Mouse (Mus musculus) right cerebral cortex, postnatal 10 days (tissue): ENCODE measurements around the gene Gdpd3.
"Not testable (repeated sequence)": the region's sequence is repeated elsewhere in the genome, so short reads cannot be mapped to it uniquely, and the experiment has no call there.

ENCODE experiments used
- DNase-seq, 2 experiments: peaks; one replicate each; pipeline ENCODE4 v3.0.0; 2021; ENCODE audit warnings: low spot score in 2 of 2

The Gdpd3 gene

DNA sequence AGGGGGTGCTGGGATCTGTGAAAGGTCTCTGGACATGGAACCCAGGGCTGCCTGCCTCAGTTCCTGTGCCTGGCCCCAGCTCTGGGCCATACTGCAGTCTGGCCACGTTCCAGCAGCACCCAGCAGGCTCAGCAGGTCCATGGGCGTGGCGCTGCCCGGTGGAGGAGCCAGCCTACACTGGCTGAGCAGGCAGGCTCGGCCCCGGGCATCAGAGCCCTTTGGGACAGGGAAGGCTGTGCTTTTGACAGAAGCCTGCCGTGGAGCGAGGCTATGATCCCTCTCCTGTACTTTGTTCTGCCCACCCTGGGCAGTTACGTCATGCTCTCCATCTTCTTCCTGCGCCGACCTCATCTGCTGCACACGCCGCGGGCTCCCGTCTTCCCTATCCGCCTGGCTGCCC is at the start of gene Gdpd3:
Gene Gdpd3, plus strand, starts transcription at position 134 of the 400 bp plus-strand sequence.
- no peak for DNase-seq

DNA sequence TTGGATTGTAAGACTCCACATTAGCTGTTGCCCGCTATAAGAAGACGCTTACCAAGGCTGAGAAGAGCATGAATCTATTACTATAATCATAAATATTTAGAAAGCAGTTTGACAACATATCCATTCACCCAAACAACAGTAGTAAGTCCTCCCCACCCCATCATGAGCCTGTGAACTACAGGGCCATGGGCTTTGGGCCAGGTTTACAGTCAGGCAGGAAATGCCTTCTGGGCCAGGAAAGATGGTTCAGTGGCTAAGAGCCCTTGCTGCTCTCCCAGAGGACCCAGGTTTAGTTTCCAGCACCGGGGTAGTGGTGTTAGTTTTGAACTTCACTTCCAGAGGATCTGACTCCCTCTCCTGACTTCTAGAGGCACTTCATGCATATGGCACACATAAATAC is 48.6 kb upstream of the Gdpd3 start:
- DNase-seq: no peak

DNA sequence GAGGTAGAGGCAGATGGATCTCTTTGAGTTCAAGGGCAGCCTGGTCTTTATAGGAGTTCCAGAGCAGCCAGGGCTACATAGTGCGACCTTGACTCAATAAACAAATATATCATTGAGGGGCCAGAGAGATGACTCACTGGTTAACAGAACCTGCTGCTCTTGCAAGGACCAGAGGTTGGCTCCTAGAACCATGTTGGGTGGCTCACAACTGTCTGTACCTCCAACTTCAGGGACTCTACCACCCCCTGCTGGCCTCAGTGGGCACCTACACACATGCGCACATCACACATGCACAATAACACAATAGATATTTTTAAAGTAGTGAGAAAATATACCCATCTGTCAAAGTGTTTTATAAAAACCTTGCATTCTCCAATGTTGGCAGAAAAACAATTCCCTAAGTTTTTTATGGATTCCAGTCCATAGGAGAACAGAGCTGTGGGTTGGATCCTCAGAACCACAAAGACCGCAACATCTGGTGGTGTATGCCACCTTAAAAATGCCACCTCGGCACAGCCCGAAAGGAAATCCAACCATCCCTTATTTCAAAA is 47.3 kb upstream of the Gdpd3 start:
- DNase-seq: peak in 1 of 2 experiments; percentile 55

DNA sequence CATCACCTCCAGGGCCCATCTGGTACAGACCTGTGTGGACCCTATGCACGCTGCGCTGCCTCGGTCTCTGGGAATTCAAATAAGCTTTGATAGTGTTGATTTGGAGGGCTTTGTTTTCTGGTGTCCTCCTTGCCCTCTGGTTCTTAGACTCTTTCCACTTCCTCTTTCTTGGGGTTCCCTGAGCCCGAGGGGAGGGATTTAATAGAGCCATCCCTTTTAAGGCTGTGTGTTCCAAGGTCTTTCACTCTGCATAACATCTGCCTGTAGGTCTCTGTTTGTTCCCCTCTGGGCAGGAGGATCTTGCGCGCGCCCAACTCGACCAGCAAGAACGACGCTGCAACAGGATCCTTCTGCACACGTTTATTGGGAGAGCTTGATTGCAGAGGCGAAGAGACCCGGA is 44.5 kb upstream of the Gdpd3 start:
- no peak for DNase-seq

DNA sequence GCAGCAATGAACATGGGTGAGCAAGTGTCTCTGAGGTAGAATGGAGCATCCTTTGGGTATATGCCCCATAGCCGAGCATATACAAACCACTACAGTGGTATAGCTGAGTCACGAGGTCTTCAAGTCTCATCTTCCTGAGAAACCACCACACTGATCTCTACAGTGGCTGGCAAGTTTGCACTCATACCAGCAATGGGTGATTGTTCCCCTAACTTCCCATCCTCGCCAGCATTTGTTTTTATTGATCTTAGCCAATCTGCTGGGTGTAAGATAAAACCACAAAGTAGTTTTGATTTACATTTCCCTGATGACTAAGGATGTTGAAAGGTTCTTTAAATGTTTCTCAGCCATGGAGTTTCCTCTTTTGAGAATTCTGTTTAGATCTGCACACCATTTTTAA is 41.1 kb upstream of the Gdpd3 start:
- DNase-seq: no peak

DNA sequence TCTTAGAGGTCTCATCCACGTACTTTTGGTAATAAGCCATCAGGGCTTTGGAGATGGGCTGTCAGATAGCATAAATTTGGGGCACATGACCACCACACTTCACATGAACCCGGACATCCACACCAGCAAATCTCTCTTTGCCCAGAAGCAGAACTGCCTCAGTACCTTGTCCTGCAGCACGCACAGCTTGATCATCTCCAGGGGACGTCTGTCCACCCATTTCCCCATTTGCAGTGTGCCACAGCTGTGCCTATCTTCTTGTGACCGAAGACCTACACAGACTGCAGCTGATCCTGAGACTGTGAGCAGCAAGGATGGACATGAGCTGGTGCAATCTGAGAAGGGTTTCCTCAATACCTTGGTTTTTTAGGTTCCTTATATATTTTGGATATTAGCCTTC is 40.5 kb upstream of the Gdpd3 start:
- no peak for DNase-seq

DNA sequence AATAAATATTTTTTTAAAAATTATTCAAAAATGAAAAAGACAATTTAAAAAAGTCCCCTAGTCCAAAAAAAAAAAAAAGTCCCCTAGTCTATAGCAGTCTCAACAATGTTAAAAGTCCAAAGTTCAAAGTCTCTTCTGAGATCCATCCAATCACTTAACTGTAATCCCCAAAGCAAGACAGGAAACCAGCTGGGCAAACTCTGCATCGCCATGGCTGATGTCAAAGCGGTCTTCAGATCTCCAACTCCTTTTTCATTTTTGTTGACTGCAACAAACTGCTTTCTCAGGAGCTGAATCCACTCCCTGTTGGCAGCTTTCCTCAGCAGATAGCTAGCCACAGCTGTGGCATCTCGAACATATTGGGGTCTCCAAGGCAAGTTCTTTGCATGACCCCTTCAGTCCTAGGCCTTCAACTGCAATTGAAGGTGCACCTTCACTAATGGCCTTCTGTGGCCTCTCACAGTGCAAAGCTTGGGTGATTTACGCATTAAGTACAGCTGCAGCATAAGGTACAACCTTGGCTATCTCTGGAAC is 35.8 kb upstream of the Gdpd3 start:
- not testable (repeated sequence) for DNase-seq

DNA sequence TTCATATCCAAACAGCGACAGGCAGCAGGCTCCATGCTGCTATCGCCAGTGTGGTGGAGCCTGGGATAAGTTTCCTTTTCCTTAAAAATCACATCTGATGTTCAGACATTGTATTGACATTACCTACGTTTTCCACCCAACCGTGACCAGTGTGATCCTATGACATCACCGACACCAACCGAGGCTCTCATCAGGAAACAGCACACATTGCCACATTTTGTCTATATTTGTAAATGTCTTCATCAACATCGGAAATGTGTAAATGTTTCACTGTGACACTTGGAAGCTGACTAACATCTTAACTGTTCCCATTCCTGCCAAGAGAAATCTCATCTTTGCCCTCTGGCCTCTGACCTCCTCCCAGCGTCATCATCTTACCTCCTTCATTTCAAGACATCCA is 30.0 kb upstream of the Gdpd3 start:
- no peak for DNase-seq

DNA sequence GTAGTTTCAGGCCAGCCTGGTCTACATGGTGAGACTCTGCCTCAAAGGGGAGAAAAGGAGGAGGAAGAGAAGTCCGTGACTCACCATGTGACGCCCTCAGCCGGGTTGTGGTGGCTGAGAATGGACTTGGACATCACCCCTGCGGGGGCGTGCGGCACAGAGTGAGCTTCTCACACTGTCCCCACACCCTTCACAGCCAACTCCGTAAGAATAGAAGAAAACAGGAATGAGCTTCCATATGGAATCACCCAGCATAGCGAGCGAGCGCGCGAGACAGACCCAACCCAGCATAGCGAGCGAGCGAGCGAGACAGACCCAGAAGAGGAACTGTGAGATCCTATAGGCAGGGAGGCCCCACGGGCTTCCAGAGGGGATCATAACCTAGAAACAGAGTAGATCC is 26.6 kb upstream of the Gdpd3 start:
- peak; percentile 62 to 76 for DNase-seq

DNA sequence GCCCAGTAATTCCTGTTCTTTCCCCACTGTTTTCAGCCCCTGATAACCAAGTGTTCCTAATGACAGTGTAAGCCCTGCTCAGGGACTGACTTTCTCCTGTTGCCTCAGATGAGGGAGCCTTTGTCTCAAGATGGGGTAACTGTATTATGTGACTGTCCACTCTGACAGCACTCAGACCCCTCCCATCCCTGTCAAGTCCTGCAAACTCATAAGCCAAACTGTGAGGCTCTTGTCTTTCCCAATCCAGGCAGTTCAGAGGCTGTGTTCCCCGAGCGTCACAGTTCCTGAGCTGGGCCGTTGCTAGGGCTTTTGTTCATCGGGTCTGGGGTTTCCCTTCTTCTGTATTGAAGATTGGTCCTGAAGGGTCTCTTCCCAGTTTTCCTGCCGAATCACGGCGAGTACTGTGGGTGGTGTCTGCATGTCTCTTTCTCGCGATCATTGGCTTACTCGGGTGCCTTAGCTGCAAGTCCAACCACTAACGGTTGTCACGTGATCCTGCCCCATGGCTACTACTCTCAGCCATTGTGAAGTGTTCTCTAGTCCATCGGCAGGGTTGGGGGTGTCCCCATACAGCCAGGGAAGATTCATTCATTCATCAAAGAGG is 25.9 kb upstream of the Gdpd3 start:
- DNase-seq: peak in 1 of 2 experiments; percentile 28

DNA sequence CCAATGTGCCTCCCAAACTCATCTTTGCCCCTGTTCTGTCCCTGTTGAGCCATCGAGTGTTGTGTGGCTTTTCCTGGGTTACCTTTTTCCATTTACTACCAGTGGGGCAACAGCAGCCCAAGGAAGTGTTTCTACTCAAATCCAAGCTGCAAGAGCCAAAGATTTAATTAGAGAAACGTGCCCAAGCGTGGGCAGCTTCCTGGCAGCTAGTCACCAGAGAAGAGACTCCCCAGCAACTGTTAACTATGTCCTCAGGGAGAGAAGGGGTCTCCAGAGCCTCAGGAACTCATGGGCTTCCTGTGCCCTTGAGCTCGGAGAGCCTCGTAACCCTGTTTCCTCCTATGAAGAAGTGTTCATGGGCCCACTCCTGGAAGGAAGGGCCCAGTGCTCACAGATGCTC is 25.2 kb upstream of the Gdpd3 start:
- DNase-seq: peak; percentile 50 to 51

DNA sequence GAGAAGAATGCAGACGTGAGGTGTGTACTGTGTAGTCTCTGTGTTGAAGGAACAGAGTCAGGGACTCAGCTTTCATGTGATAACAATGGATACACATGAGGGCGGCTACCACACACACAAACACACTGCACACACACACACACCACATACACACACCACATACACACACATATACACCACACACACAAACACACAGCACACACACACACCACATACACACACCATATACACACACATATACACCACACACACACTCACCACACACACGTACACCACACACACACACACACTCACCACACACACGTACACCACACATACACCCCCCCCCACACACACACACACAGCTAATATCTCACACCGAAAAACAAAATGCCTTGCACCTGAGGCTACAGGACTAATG is 24.7 kb upstream of the Gdpd3 start:
- no peak for DNase-seq

DNA sequence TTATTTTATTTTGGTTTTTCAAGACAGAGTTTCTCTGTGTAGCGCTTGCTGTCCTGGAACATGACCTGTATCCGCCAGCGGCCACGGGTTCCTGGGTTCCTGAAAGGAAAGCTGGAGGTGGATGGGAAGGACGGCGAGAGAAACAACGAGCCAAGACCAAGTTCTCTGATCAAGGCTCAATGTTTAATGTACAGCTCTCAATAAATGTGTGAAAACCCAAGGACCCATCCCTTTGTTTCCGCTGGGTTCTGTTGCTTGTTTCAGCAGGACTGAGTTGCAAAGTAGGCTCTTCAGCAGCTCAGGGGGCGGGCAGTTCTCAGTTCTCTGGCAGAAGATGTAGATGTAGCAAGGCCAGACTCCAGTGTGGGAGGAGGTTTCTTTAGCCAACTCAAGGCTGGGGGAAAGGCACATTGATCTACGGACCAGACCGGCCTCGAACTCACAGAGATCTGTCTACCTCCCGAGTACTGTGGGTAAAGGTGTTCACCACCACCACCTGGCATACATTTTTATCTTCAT is 24.1 kb upstream of the Gdpd3 start:
- DNase-seq: peak in 1 of 2 experiments; percentile 38

DNA sequence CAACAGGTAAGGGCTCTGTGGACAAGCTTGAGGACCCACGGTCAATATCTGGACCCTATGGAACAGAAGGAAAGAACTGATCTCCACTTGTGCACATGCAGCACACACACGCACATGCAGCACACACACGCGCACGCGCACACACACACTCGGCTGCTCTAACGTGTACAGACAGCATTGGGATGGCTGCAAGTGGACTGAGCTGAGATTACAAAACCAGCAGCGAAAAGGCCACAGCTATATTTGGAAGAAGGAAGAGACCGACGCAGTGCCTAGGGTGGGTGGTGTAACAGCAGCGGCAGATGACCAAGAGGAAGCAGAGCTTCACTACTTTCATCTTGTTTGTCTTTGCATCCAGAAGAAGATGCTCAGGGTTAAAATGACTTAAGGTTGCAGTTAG is 20.1 kb upstream of the Gdpd3 start:
- no peak for DNase-seq

DNA sequence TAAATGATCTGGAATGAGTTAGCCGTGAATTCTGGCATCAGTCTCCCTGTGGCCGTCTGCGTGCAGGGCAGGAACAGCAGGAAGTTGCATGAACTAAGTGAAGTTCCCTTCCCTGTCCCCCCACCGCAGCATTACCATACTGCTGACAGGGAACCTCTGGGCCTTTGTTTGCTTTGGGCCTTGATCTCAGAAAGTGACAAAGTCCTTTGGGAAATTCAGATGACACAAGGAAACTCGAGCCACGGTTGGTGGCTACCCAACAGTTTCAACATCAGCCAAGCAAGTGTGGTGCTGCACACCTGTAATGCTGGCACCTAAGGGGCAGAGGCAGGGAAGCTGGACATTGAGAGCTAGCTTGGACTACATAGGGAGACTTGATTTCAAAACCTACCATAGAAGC is 19.3 kb upstream of the Gdpd3 start:
- no peak for DNase-seq

DNA sequence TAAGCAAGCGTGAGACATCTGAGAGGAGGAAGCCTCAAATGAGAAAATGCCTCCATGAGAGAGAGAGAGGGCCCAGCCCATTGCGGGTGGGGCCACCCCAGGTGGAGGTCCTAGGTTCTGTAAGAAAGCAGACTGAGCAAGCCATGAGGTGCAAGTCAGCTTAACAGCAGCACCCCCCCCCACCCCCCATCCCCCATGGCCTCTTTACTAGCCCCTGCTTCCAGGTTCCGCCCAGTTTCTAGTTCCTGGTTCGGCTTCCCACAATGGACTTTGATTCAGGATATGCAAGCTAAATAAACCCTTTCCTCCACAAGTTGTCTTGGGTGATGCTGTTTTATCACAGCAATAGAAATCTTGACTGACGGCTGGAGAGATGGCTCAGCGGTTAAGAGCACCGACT is 17.3 kb upstream of the Gdpd3 start:
- DNase-seq: no peak

DNA sequence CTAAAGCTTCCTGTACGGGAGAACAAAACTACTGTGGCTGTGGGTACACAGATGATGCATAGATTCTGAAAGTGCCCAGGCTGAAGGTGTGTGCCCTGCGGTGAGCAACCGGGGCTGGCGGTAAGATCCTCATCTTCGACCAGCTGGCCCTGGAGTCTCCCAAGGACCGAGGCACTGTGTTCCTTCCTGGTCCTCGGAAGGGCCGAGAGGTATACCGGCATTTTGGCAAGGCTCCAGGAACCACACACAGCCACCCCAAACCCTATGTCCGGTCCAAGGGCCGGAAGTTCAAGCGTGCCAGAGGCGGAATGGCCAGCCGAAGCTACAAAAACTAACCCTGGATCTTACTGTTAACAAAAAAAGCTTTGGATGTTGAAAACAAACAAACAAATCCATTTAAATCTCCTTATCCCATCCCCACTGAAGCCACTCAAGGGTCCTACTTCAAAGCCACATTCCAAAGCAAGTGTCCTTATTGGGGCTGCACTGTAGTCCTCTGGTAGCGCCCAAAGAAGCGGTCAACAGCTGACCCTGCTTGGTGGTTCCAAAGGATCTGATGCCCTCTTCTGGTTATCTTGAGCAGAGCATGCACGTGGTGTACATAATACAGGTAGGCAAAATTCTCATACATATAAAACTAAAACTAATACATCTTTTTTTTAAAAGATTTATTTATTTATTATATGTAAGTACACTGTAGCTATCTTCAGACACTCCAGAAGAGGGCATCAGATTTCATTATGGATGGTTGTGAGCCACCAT is 16.4 kb upstream of the Gdpd3 start:
- no peak for DNase-seq

DNA sequence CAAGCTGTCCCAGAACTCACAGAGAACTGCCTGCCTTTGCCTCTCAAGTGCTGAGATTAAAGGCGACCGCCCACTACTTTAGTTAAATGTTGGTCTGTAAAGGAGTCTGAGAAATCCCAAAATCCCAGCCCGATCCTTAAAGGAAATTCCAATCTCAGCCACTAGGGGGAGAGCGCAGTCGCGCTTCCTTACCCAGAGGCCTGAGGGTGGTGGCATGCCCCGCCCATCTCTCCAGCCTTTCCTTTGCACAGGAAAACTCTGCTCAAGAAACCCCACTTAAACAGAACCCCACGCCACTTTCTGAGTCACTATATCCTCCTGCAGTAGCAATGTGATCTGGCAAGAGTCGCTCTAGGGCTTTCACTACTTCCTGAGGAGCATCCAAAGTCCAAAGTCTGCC is 11.3 kb upstream of the Gdpd3 start:
- DNase-seq: peak in 1 of 2 experiments; percentile 79

DNA sequence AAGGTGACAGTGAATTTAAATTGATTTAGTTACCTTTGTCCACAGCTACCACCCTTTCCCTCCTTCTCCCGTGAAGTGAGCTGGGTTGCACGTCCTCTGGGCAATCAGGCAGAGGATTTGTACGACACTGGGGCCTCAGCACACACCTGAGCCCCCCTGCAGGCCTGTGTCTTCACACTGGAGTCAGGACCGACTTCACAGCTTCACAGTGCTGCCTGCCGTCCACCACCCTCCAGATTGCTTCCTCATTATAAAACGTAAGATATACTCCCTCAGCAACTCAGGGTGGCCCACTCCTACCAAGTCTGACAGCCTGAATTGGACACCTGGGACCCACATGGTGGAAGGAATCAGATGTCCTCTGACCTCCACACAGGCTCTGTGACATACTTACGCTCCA is 7.6 kb upstream of the Gdpd3 start:
- no peak for DNase-seq

DNA sequence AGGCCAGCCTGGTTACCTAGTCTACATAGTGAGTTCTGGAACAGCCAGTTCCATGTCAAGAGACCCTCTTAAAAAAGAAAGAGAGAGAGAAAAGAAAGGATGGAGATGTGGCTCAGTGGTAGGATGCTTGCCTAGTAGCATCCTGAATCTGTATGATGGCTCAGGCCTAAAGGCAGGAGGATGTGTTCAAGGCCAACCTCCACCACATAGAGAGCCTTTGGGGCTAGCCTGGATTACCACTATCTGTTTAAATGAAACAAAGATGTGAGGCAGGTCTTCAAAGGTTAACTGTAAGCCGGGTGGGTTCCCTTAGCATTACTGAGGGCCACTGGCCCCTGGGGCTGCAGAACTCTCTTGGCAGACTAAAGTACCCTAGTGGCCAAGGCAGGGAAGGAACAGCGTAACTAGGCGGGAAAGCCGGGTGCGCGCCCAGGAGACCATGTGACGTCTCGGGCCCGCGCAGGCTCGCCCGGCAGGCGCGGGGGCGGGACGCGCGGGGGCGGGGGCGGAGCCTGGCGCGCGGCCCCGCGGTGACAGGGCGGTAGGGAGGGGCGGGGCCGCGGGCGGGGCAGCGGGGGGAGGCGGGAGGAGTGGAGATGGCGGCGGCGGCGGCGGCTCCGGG is 7.0 kb upstream of the Gdpd3 start, which contains the start of gene Mapk3:
Gene Mapk3, plus strand, starts transcription at position 552 of the 622 bp plus-strand sequence.
- DNase-seq: peak; percentile 93 to 94

DNA sequence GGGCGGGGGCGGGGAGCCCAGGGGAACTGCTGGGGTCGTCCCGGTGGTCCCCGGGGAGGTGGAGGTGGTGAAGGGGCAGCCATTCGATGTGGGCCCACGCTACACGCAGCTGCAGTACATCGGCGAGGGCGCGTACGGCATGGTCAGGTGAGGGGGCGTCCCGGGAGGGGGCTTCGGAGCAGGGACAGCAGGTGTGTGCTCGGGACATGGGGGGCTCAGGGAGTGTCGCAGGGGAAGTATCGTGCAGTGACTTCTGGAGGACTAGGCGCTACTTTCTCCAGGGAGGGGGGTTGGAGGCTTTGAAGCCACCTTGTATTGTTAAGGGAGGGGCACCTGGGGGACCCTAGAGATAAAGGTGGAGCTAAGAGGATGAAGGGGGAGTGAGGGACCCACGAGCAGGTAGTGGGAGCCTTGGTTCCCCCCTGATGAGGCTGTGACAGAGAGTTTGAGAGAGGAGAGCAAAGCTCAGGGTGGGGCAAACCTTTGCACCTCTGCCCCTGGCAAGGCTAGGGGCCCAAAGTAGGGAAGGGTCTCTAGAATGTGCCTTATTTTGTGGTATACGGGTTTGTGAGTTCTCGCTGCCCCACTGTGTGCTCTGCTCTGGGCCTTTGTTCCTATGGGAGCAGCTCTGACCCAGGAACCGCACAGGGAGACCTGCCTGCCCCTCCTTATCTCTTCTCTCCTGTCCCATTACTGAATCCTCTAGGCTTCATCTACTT is 6.3 kb upstream of the Gdpd3 start:
- DNase-seq: no peak

DNA sequence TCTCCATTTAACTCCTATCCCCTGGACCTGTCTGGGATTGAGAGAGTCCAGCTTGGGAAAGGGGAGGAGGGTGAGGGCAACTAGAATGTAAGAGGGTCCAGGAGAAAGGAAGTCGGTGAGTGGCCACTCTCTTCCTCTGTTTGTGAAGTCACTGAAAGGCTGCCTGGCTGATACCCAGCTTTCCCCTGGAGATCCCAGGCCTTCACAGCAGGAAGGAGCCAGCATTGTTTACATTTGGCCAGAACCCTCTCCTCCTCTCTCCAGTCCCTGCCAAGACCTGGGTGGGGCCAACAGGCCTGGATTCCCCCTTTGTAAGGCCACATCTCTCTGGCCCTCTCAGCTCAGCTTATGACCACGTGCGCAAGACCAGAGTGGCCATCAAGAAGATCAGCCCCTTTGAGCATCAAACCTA is 5.7 kb upstream of the Gdpd3 start:
- peak; percentile 68 to 69 for DNase-seq
